Comparison of ENCODE assay signal across 27 mouse cellular contexts in the genomic region with DNA sequence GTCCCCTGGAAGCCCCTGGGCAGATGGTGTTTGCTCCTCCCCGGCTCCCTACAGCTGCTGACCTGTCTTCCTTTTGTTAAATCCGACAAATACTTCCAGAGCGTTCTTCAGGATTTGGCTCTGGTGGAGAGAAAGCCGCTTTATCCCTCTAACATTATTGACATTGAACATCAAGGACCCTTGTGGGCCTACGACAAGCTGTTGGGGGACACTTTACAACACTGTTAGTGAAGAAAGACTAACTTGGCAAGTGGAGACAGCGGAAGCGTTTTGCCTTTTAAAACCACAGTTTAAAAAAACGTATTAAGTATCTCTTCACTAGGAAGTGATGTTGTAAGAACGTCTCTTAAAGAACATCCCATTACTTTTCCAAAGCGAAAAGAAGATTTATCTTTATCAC. TPM values are rescaled to one million over a fixed set of nuclear protein-coding genes. Genes with fewer than 3 reads are reported as not detected.
"Had no signal": no experiment of that assay in that cellular context is flagged by ENCODE, and none has a peak within 500 bp of the region (broad histone marks: within the 10 kb centered on the region; RNA-seq: fewer than 3 reads in every experiment).

No protein-coding gene starts in this region.

- H3K4me1 ChIP-seq: intestine, embryonic 15.5 days; limb, embryonic 13.5 days; limb, embryonic 15.5 days had no signal

- H3K27me3 ChIP-seq: heart, embryonic 12.5 days; hindbrain, embryonic 12.5 days; intestine, embryonic 15.5 days; limb, embryonic 13.5 days; limb, embryonic 15.5 days had no signal

- H3K9ac ChIP-seq: heart, embryonic 12.5 days; hindbrain, embryonic 12.5 days; hindbrain, embryonic 14.5 days; intestine, embryonic 15.5 days; limb, embryonic 13.5 days; limb, embryonic 15.5 days had no signal

- H3K4me2 ChIP-seq: heart, embryonic 12.5 days; hindbrain, embryonic 12.5 days; hindbrain, embryonic 14.5 days; intestine, embryonic 15.5 days; limb, embryonic 13.5 days; limb, embryonic 15.5 days had no signal

- ATAC-seq: hindbrain, embryonic 16.5 days; inflammation-experienced regulatory T-cells, adult 6 months had no signal

- H3K9me3 ChIP-seq: intestine, embryonic 15.5 days; limb, embryonic 15.5 days had no signal

- DNase-seq: gastrocnemius, adult 2 months; gastrocnemius, postnatal 10 days; gastrocnemius, postnatal 25 days; heart, adult 18-20 months; heart, postnatal 10 days; heart, postnatal 4 days; kidney, adult 18-20 months; kidney, adult 8-10 months; kidney, postnatal 10 days; kidney, postnatal 25 days; kidney, postnatal 4 days; left cerebral cortex, postnatal 4 days had no signal

- H3K36me3 ChIP-seq: heart, embryonic 12.5 days; hindbrain, embryonic 12.5 days; intestine, embryonic 15.5 days; limb, embryonic 13.5 days; limb, embryonic 15.5 days had no signal

- H3K4me3 ChIP-seq: gastrocnemius, adult 2 months; heart, embryonic 10.5 days; heart, embryonic 12.5 days; hindbrain, embryonic 10.5 days; hindbrain, embryonic 12.5 days; intestine, embryonic 15.5 days; layer of hippocampus, adult 2 months; left cerebral cortex, adult 2 months; limb, embryonic 13.5 days; limb, embryonic 15.5 days had no signal

- H3K27ac ChIP-seq: gastrocnemius, adult 2 months; heart, embryonic 10.5 days; hindbrain, embryonic 10.5 days; hindbrain, embryonic 12.5 days; hindbrain, embryonic 14.5 days; intestine, embryonic 15.5 days; layer of hippocampus, adult 2 months; left cerebral cortex, adult 2 months; limb, embryonic 13.5 days; limb, embryonic 15.5 days had no signal

RNA-seq across cellular contexts. Expression of gene Gm49711, which starts 5.5 kb away (rescaled TPM):
- polyA plus RNA-seq: heart, embryonic 10.5 days; heart, embryonic 14.5 days; heart, embryonic 16.5 days; inflammation-experienced regulatory T-cells, adult 6 months; intestine, embryonic 15.5 days; limb, embryonic 11.5 days had no signal
